Mouse (Mus musculus): ENCODE data around the gene Papln. TPM values are rescaled to one million over a fixed set of nuclear protein-coding genes. Genes with fewer than 3 reads are reported as not detected.

Papln gene
- polyA plus RNA-seq, 1 experiment = 1.9 TPM

DNA sequence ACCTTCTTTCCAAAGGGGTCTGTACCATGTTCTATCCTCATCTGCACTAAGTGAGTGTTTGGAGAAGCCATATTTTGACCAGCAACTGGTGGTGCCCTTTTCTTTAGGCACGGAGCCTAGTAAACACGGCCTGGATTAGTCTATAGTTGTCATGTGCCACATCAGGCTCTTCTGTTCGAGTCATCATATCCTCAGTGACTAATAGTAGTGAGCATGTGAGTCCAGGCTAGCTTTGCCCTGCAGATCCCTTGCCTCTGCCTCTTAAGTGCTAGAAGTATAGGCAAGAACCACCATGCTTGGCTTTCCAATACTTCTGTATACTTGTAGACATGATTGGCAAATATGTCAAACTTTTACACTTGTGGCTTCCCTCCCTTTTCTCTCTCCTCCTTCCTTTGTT is 70.5 kb downstream of the Papln start:
- no peak for DNase-seq
- Histone ChIP-seq H3K4me3 (ENCODE audit: control insufficient read depth, insufficient read depth, low read length) (no peak overlapping the region), H3K27me3 (ENCODE audit: control insufficient read depth, insufficient read depth, low read length) (no peaks in the 10 kb centered on the region), H3K27ac (ENCODE audit: control insufficient read depth, insufficient read depth, low read length) (no peak overlapping the region), H3K4me1 (replicated peaks; ENCODE audit: control insufficient read depth, insufficient read depth, low read length) (no peaks in the 10 kb centered on the region), H3K36me3 (ENCODE audit: control insufficient read depth, insufficient read depth, low read length) (0 out of 2 replicates have a peak, but pooled peaks cover 4% of the 10 kb centered on the region)
- WGBS = 99% methylated on average over 3 of the region's 3 CpGs
- TF ChIP-seq CTCF (IDR thresholded peaks at IDR 0.05; ENCODE audit: borderline replicate concordance, control insufficient read depth, extremely low read depth, insufficient read depth, low read length, poor library complexity) = no peak
- no peak for TF ChIP-seq POLR2A (IDR thresholded peaks at IDR 0.05; ENCODE audit: control insufficient read depth, extremely low read depth, insufficient read depth, low read length, poor library complexity)

DNA sequence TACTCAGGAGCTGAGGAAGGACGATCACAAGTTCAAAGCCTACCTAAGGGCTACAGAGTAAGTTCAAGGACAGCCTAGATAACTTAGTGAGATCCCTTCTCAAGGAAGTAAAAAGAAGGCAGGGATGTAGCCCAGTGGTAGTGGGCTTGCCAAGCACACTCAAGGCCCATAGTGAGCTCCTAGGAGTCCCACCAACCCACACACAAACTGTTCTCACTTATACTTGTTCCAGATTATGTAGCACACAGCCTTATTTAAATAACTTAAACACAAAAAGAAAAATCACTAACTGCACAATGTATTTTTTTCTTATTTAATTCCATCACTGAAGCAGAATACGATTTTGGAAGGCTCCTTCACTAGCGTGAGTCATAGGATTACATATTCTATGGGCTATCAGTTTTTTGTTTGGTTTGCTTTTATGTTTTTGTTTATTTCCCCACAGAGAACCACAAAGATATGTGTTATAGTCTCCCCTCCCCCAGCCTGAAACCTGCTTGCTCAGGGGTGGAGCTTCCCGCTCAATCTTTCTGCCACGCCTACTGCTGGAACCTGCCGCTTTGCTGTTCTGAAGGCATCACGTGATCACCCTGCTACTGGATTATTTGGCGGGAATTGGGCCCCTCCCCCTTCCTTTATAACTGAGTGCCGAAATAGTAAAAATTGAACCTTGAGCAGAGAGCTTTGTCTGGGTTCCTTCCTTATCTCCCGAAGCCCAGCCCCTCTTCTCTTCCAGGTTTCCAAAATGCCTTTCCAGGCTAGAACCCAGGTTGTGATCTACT is 78.2 kb downstream of the Papln start:
- Histone ChIP-seq H3K4me3 (ENCODE audit: control insufficient read depth, insufficient read depth, low read length) (no peak overlapping the region), H3K27me3 (ENCODE audit: control insufficient read depth, insufficient read depth, low read length) (no peaks in the 10 kb centered on the region), H3K27ac (ENCODE audit: control insufficient read depth, insufficient read depth, low read length) (no peak overlapping the region), H3K4me1 (replicated peaks; ENCODE audit: control insufficient read depth, insufficient read depth, low read length) (no peaks in the 10 kb centered on the region), H3K36me3 (ENCODE audit: control insufficient read depth, insufficient read depth, low read length) (no peaks in the 10 kb centered on the region)
- 97% methylated on average over 10 of the region's 10 CpGs for WGBS
- TF ChIP-seq CTCF (IDR thresholded peaks at IDR 0.05; ENCODE audit: borderline replicate concordance, control insufficient read depth, extremely low read depth, insufficient read depth, low read length, poor library complexity) = no peak
- TF ChIP-seq POLR2A (IDR thresholded peaks at IDR 0.05; ENCODE audit: control insufficient read depth, extremely low read depth, insufficient read depth, low read length, poor library complexity) = no peak
- no peak for DNase-seq

Other genes starting within 250 kb of the Papln start
- 33.7 and 36.6 TPM in 2 replicates for gene Dcaf4, start 243.2 kb upstream of the Papln start, polyA plus RNA-seq (2012; rRNA removed)
- 43.4 and 50.2 TPM in 2 replicates for gene Zfyve1, start 166.4 kb upstream of the Papln start, polyA plus RNA-seq (2012; rRNA removed)
- gene Rbm25, start 132.4 kb upstream of the Papln start, polyA plus RNA-seq (2012; rRNA removed) = 45.1 and 49.2 TPM in 2 replicates
- gene Psen1, start 75.5 kb upstream of the Papln start, polyA plus RNA-seq (2012; rRNA removed) = 31.3 and 31.5 TPM in 2 replicates
- 42.0 and 44.4 TPM in 2 replicates for gene Numb, start 158.3 kb downstream of the Papln start, polyA plus RNA-seq (2012; rRNA removed)
- 23.9 and 32.9 TPM in 2 replicates for gene Riox1, start 187.0 kb downstream of the Papln start, polyA plus RNA-seq (2012; rRNA removed)
- not detected in 2 replicates for gene Heatr4, start 221.2 kb downstream of the Papln start, polyA plus RNA-seq (2012; rRNA removed)
- gene Acot2, start 224.2 kb downstream of the Papln start, polyA plus RNA-seq (2012; rRNA removed) = 9.1 and 11.2 TPM in 2 replicates
- 3.6 TPM in 2 replicates for gene Acot1, start 245.9 kb downstream of the Papln start, polyA plus RNA-seq (2012; rRNA removed)